Mouse (Mus musculus): ENCODE measurements at regions not wholly inside any gene's neighbourhood (a gene's known extent, or its start where the extent isn't known, plus 50 kb on each side); places are given as distances from the start of the nearest gene placed in this dataset.

GRCm38 (mm10) chr17:83115146-83115545, 99.9 kb upstream of the Pkdcc start:
- Histone ChIP-seq H3K9me3 (replicated peaks) (no peaks in the 10 kb centered on the region), H3K27ac (peak overlapping the region; percentile 62; the same call in 1 of the 2 replicates), H3K4me3 (no peak overlapping the region), H3K4me1 (peaks cover 44% of the 10 kb centered on the region), H3K36me3 (no peaks in the 10 kb centered on the region), H3K27me3 (ENCODE audit: low read depth, poor library complexity, severe bottlenecking) (peaks cover 94% of the 10 kb centered on the region)
- no peak for DNase-seq (ENCODE audit: low spot score)
- WGBS: 82% methylated on average over 4 of the region's 4 CpGs

DNA sequence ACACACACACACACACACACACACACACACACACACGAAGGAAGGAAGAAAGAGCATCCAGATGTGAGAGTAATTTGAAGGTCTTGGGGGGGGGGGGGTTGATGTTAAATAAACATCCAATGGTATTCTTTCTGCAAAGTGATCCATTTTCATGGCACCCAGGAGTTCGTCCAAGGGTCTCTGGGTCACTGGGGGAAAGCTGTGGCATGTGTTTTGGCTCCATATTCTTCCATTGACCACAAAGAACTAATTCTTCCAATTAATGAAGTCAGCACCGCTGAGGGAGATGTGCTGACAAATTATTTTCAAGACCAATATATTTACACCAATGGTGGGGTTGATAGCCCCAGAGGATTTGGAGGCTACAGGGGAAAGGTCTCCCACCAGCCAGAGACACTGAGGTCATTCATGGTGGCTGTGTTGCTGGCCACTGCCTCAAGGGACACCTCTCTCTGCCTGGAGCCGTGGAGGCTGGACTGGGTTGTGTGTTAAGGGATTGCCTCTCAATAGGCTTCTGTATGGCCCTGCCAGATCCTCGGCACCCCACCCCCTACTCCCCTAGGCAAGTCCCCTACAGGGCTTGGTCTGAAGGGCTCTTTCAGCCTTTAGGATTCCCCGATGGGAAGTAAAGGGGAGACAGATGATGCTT, 99.1 kb upstream of the Pkdcc start:
- Histone ChIP-seq H3K27ac (peak overlapping the region; percentile 62; the same call in 1 of the 2 replicates), H3K4me1 (peaks cover 43% of the 10 kb centered on the region)

GRCm38 (mm10) chr17:83120665-83121232, 94.3 kb upstream of the Pkdcc start:
- Histone ChIP-seq H3K36me3 (no peaks in the 10 kb centered on the region), H3K4me3 (no peak overlapping the region), H3K27me3 (ENCODE audit: low read depth, poor library complexity, severe bottlenecking) (peaks cover 89% of the 10 kb centered on the region), H3K27ac (no peak overlapping the region), H3K4me1 (peaks cover 56% of the 10 kb centered on the region), H3K9me3 (replicated peaks) (no peaks in the 10 kb centered on the region)
- DNase-seq (ENCODE audit: low spot score): no peak
- 63% methylated on average over 16 of the region's 16 CpGs for WGBS

More for the DNA sequence above, 99.1 kb upstream of the Pkdcc start:
- peaks cover 94% of the 10 kb centered on the region for H3K27me3 ChIP-seq (ENCODE audit: low read depth, poor library complexity, severe bottlenecking)
- H3K4me3 ChIP-seq: no peak overlapping the region
- WGBS: 35% methylated on average over 6 of the region's 6 CpGs
- no peaks in the 10 kb centered on the region for H3K9me3 ChIP-seq (replicated peaks)
- no peaks in the 10 kb centered on the region for H3K36me3 ChIP-seq
- DNase-seq (ENCODE audit: low spot score): no peak

DNA sequence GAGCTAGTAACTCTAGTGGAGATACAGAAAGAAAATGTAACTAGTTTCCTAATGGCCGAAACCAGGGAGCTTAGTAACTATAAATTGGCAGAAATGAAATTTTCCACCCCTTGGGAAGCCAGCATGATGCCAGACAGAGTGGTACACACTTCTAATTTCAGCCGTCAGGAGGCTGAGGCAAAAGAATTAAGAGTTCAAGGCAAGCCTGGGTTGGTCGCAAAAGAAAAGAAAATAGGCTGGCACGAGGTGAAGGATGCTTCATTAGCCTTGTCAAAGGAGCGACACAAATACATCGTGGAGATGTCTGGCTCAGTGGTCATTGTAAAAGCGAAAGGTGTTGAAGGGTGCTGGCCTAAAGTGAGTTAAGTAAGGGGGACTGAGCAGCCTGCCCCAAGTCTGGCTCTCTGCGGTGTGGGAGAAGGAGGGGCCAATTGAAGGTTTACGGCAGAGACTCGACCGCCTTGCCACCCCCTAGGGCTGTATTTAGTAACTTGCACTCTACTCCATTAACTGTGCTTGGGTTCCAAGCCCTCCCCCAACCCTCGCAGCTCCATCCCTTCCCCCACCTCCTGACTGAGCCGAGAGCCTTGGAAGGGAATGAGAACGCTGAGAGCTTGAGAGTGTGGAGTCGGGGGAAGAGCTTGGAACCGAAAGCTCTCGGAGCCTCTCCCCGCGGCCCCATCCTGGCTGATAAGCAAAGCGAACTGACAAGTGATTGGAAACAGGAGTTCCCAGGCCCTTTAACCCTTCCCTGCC, 92.4 kb upstream of the Pkdcc start:
- peak; percentile 73 for DNase-seq (ENCODE audit: low spot score)
- Histone ChIP-seq H3K4me3 (peak overlapping the region; percentile 38), H3K27me3 (ENCODE audit: low read depth, poor library complexity, severe bottlenecking) (peaks cover 91% of the 10 kb centered on the region), H3K9me3 (replicated peaks) (no peaks in the 10 kb centered on the region), H3K4me1 (peaks cover 69% of the 10 kb centered on the region), H3K27ac (peak overlapping the region; percentile 76), H3K36me3 (no peaks in the 10 kb centered on the region)
- 6% methylated on average over 20 of the region's 20 CpGs for WGBS

- no peak overlapping the region for H3K4me3 ChIP-seq
- H3K27me3 ChIP-seq (ENCODE audit: low read depth, poor library complexity, severe bottlenecking): peaks cover 93% of the 10 kb centered on the region
- H3K4me1 ChIP-seq: peaks cover 92% of the 10 kb centered on the region
- peak overlapping the region; percentile 77 for H3K27ac ChIP-seq
- no peaks in the 10 kb centered on the region for H3K9me3 ChIP-seq (replicated peaks)
- H3K36me3 ChIP-seq: no peaks in the 10 kb centered on the region
- DNase-seq (ENCODE audit: low spot score): no peak
These were observed 90.0 kb upstream of the Pkdcc start for GRCm38 (mm10) chr17:83125057-83125456.

DNA sequence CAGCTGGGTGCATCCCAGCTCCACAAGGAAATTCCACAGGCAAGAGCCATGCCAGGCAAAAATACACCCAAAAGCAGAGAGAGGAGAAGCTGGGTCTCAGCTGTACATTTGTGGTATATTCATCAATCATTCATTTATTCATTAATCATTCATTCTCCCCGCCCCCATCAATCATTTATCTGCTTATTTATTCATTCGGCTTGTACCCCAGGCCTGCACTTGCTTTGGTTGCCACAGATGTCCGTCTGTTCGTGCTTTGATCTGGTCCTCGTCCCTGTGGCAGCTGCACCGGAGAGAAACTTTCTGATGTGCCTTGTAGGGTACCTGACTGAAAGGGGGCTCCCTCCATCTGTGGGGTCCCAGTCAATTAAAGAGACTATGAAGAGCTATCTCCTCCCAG, 87.2 kb upstream of the Pkdcc start:
- DNase-seq (ENCODE audit: low spot score): no peak
- H3K36me3 ChIP-seq: no peaks in the 10 kb centered on the region

DNA sequence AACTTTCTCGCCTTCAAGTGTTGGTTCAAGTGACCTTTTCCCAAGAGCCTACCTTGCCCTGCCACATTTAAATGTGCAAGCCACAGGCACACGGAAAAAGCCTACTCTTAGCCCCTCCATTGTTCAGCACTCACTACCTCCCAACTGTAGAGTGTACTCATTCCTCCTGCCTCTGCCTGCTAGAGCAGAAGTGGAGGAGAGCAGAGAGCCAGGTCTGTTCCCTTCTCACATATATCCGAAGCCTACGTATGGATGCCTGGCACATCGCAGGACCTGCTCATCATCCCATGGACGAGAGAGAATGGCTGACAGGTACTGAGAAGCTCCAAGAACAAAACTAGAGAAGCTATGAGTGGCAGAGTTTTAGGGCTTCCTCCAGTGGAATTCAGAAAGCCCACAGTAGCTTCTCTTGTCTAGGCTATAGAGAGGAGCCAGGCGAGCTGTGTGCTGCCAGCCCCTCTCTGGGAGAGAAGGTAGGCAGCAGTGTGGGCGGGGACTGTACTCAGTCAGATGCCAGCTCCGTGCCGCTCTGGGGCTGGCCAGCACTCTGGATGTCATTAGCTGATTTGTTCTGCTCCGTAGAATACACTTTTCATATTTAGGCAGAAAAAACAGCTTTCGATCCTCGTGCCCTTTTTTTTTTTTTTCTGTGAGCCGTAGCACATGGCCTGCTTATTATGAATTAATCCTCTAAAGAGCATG, 86.1 kb upstream of the Pkdcc start:
- Histone ChIP-seq H3K9me3 (replicated peaks) (no peaks in the 10 kb centered on the region), H3K4me1 (peaks cover 79% of the 10 kb centered on the region), H3K36me3 (no peaks in the 10 kb centered on the region), H3K27me3 (ENCODE audit: low read depth, poor library complexity, severe bottlenecking) (peaks cover 91% of the 10 kb centered on the region), H3K27ac (peak overlapping the region; percentile 47; the same call in 1 of the 2 replicates), H3K4me3 (no peak overlapping the region)
- 64% methylated on average over 14 of the region's 14 CpGs for WGBS
- no peak for DNase-seq (ENCODE audit: low spot score)

More for the DNA sequence above, 87.2 kb upstream of the Pkdcc start:
- H3K4me1 ChIP-seq: peaks cover 82% of the 10 kb centered on the region
- peak overlapping the region; percentile 43; the same call in 1 of the 2 replicates for H3K27ac ChIP-seq
- no peaks in the 10 kb centered on the region for H3K9me3 ChIP-seq (replicated peaks)
- 40% methylated on average over 6 of the region's 6 CpGs for WGBS
- H3K27me3 ChIP-seq (ENCODE audit: low read depth, poor library complexity, severe bottlenecking): peaks cover 88% of the 10 kb centered on the region
- H3K4me3 ChIP-seq: no peak overlapping the region

DNA sequence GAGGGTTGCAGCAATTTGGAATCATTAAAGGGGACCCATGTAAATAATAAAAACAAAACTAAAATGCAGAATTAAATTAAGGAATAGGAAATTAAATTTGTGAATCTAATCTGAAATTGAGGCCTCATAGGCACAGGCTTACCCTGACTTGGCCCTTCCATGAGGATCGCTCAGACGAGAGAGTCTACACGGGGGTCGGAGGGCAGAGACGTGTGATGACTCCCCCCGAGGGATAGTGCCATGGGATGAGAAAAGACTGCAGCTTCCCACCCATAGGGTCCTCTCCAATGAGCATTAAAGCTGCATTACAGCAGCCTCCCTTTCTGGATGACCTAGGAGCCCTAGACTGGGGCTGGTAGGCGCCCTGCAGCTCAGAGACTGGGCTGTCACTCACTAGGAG, 85.4 kb upstream of the Pkdcc start:
- peaks cover 89% of the 10 kb centered on the region for H3K27me3 ChIP-seq (ENCODE audit: low read depth, poor library complexity, severe bottlenecking)
- no peaks in the 10 kb centered on the region for H3K36me3 ChIP-seq
- no peaks in the 10 kb centered on the region for H3K9me3 ChIP-seq (replicated peaks)
- peaks cover 78% of the 10 kb centered on the region for H3K4me1 ChIP-seq
- H3K4me3 ChIP-seq: no peak overlapping the region
- H3K27ac ChIP-seq: peak overlapping the region; percentile 66
- no peak for DNase-seq (ENCODE audit: low spot score)
- WGBS: 80% methylated on average over 7 of the region's 7 CpGs

GRCm38 (mm10) chr17:83133201-83133600, 81.9 kb upstream of the Pkdcc start:
- Histone ChIP-seq H3K4me1 (peaks cover 77% of the 10 kb centered on the region), H3K27me3 (ENCODE audit: low read depth, poor library complexity, severe bottlenecking) (peaks cover 86% of the 10 kb centered on the region), H3K36me3 (no peaks in the 10 kb centered on the region), H3K4me3 (no peak overlapping the region), H3K27ac (peak overlapping the region; percentile 26; the same call in 1 of the 2 replicates), H3K9me3 (replicated peaks) (no peaks in the 10 kb centered on the region)
- WGBS: 67% methylated on average over 9 of the region's 9 CpGs
- DNase-seq (ENCODE audit: low spot score): no peak

DNA sequence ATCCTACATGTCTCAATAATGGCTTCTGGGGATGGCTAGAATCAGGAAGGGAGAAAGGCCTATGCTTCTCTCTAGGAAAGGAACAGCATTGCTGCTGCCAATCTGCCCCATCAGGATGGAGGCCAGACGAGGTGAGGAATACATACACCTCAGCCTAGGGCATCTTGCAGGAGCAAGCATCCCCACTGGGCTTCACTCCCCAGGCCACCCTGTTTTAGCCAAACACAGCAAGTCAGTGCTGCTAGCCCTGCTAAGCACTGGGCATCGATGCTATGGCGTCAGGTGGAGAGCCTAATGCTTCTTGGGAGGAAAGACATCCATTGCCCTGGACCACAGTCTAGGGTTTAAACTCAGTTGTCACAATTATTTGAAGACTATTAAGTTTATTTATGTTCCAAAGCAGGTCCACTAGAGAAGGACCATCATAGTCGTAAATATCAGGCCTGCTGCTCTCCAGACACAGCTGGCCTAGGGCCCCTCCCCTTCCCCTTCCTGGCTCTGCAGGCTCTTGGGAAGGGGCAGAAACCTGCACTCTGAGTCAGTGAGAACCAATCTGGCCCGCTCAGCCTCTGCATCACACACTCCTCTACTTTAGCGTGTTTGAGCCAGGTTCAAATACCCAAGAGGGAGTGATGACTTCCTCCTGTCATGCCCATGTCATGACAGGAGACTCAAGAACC, 79.5 kb upstream of the Pkdcc start:
- peak; percentile 65 for DNase-seq (ENCODE audit: low spot score)
- Histone ChIP-seq H3K4me1 (peaks cover 71% of the 10 kb centered on the region), H3K9me3 (replicated peaks) (no peaks in the 10 kb centered on the region), H3K27me3 (ENCODE audit: low read depth, poor library complexity, severe bottlenecking) (peaks cover 77% of the 10 kb centered on the region), H3K27ac (peak overlapping the region; percentile 64), H3K36me3 (no peaks in the 10 kb centered on the region), H3K4me3 (no peak overlapping the region)
- WGBS: 31% methylated on average over 6 of the region's 6 CpGs

DNA sequence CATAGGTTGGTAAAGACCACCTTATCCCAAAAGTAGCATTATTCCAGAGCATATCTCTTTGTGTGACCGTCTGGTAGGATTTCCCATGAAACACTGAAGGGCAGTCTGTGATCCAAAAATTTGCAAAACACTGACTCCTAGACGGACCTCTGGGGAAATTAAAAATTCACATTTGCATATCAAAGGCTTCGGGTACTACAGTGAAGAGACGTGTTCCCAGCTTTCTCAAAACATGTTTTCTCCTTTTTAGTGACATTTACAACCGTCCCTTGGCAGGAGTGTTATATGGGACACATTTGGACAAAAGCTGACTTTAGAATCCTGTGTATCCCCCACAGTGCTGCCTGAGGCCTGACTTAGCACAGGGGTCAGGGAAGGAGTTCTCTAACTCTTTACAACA, 78.8 kb upstream of the Pkdcc start:
- DNase-seq (ENCODE audit: low spot score): no peak
- Histone ChIP-seq H3K9me3 (replicated peaks) (no peaks in the 10 kb centered on the region), H3K4me3 (no peak overlapping the region), H3K4me1 (peaks cover 70% of the 10 kb centered on the region), H3K36me3 (no peaks in the 10 kb centered on the region), H3K27ac (peak overlapping the region; percentile 64; the same call in 1 of the 2 replicates), H3K27me3 (ENCODE audit: low read depth, poor library complexity, severe bottlenecking) (peaks cover 70% of the 10 kb centered on the region)
- 49% methylated on average over 5 of the region's 5 CpGs for WGBS

DNA sequence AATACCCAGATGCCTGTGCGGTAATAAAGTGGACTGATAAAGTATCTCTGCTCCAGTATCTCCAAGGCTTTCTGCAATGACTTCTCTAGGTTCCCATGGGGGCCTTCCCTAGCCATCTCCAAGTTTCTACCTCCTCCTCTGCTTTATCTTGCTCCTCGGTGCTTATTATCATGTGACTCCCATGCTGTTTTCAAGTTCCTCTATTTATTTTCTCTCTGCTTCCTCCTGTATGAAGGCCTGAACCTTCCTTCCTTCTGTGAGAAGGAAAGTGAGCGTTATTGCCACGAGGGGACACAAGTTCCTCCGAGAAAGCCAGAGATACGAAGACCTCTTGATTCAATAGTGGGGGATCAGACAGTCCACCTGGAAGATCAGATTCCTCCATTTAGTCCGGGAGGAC, 77.4 kb upstream of the Pkdcc start:
- no peaks in the 10 kb centered on the region for H3K36me3 ChIP-seq
- H3K27me3 ChIP-seq (ENCODE audit: low read depth, poor library complexity, severe bottlenecking): peaks cover 61% of the 10 kb centered on the region
- no peak for DNase-seq (ENCODE audit: low spot score)
- no peaks in the 10 kb centered on the region for H3K9me3 ChIP-seq (replicated peaks)
- peak overlapping the region; percentile 81 for H3K27ac ChIP-seq
- WGBS: 87% methylated on average over 7 of the region's 7 CpGs
- no peak overlapping the region for H3K4me3 ChIP-seq
- peaks cover 67% of the 10 kb centered on the region for H3K4me1 ChIP-seq
